Mouse (Mus musculus) NIH3T3 (cell line): ENCODE measurements around the gene Eif2b5.

ENCODE experiments used
- DNase-seq: peaks from one replicate; pipeline ENCODE4 v3.0.0-alpha.2; 2012; ENCODE audit warnings: low read depth

Eif2b5 gene

GRCm38 (mm10) chr16:20489233-20489632 is 9.4 kb upstream of the Eif2b5 start:
- no peak for DNase-seq

DNA sequence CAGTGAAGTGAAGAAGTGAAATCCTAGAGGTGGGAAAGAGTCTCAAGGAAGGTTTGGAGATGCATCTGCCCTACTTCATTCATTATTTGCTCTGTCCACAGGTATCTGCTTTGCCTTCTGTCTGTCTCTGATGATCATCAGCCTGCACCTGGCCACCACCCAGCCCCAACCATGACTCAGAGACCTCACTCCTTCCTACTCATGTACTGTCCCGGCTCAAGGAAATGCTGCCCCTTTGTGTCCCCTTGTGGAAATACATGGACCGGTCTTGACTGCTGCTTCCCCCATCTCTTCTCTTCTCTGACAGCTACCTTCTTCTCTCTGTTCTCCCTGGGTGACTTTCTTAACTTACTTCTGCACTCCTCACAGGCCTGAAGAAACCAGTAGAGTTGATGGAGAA is 8.0 kb upstream of the Eif2b5 start:
- DNase-seq = peak; percentile 78

DNA sequence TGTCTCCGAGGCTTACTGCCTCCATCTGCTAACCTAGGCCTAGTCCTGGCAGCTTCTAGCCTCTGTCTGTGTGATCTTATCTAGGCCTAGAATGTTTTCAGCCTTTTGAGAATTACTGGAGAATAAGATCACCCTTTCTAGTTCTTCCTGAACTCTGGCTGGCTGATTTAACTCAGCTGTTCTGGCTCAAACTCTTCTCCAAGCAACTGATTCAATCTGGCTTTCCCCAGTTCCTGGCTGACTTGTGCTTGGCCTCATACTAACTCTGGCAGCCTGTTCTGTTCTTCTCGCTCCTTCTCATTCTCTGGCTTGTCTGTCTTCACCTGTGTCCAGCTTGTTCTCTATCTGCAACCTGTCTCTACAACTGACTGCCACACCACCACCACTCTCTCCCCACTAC is 7.3 kb upstream of the Eif2b5 start:
- peak; percentile 59 for DNase-seq

DNA sequence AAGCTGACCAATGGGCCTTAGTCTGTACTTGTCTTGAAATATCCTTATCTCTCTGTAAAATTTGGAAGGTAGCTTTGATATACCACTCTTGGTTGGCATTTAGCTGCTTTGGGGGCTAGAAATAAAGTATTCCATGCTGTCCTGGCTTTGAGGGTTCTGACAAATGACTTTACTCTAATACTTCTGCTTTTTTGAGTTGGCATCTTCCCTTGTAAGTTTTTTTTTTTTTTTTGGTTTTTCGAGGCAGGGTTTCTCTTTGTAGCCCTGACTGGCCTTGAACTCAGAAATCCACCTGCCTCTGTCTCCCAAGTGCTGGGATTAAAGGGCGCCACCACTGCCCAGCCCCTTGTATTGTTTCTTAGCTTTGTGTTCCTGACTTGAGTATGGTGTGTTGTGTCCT is 5.2 kb upstream of the Eif2b5 start:
- DNase-seq = no peak

GRCm38 (mm10) chr16:20496671-20497600 is 1.7 kb upstream of the Eif2b5 start:
- DNase-seq = peak; percentile 89

DNA sequence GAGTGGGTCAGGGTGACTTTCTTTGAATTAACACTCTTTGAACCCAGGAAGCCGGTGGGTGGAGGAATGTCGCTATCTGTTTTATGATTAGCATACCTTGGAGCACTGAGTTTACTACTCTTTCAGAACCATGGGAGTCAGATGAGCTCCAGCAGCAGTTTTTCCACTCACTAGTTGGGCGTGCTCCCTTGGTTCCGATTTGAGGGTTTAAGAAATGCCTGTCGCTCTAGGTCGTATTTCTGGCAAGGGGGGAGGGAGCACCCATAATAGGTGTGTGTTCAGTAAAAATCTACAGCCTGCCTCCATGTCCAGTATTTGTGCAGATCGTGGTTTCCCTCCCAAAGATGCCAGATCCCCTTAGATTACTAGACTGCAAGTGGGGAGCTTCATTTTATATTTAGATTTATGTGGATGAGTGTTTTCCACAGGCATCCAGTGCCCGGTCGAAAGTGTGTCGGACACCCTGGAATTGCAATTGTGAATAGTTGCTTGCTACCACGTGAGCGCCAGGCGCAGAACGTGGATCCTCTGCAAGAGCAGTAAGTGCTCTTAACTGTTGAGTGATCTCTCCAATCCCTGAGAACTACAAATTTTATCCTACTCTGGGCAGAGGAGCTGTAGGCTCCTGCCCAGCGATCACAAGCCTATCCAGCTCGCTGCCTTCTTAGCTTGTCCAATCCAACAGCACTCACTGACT is 489 bp upstream of the Eif2b5 start:
- DNase-seq = no peak

GRCm38 (mm10) chr16:20506000-20506399 is 7.4 kb downstream of the Eif2b5 start:
- no peak for DNase-seq

- peak; percentile 62 for DNase-seq
These were observed 10.7 kb downstream of the Eif2b5 start for GRCm38 (mm10) chr16:20509349-20509748.

DNA sequence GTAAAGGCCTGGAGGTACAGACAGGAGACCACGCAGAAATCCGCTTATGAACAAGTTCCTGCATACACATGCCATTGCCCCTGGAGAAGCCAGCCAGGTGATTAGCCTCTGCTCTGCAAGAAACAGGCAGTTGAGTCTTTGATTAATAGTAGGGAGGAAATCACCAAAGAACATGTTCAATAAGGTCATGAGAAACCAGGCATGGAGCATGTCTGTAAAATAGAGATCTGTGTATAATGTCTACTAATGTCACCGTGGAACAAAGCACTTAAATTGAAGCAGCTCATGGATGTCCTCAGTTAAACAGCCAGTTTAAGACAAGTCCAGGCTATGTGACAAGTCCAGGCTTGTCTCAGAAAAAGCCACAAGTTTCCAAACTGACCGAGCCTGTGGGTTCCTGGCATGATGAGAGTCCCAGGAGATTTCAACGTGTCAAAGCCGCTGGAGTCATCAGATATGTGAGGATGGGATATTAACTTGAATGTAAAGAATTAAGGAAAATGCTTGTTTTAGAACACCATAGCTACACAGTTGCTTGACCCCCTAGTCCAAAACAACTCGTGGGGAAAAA is 12.7 kb downstream of the Eif2b5 start:
- no peak for DNase-seq

DNA sequence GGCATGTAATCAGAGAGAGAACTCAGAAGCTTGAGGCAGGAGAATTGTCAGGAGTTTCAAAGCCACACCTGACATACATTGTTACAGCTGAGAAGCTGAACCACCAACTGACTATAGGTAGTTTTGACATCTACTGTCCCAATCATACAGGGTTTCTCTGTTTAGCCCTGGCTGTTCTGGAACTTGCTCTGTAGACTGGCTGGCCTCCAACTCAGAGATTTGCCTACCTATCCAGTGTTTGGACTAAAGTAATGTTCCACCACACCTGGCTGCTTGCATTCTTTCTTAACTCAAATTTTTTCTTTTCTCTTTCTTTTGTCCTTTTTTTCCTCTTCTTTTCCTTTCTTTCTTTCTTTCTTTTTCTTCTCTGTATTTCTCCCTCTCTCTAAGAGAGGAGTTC is 17.4 kb downstream of the Eif2b5 start:
- no peak for DNase-seq

DNA sequence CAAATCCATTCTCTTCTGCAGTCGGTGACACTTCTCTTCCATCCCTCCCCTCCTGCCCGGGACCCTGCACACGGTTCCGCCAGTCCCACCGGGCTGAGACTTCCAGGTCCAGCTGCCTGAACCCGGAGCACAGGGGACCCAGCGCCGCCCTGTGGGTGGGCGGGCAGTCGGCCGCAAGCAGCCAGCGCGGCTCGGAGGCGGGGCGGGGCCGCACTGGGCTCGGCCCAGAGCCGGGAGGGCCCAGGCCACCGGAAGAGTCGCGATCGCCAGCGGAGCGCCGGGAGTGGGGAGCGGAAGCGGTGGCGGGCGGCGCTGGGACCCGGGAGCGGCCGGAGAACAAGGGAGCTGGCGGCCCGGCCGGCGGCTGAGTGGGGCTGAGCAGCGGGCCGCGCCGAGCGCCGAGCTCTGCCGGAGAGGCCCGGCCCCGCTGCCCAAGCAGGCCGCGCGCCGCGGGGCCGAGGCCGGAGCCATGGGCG is 18.1 kb downstream of the Eif2b5 start, which contains the start of gene Dvl3:
Gene Dvl3, plus strand, starts transcription at position 257 of the 476 bp plus-strand sequence.
- peak; percentile 97 for DNase-seq

GRCm38 (mm10) chr16:20517216-20517615 is 18.6 kb downstream of the Eif2b5 start:
- DNase-seq = no peak

DNA sequence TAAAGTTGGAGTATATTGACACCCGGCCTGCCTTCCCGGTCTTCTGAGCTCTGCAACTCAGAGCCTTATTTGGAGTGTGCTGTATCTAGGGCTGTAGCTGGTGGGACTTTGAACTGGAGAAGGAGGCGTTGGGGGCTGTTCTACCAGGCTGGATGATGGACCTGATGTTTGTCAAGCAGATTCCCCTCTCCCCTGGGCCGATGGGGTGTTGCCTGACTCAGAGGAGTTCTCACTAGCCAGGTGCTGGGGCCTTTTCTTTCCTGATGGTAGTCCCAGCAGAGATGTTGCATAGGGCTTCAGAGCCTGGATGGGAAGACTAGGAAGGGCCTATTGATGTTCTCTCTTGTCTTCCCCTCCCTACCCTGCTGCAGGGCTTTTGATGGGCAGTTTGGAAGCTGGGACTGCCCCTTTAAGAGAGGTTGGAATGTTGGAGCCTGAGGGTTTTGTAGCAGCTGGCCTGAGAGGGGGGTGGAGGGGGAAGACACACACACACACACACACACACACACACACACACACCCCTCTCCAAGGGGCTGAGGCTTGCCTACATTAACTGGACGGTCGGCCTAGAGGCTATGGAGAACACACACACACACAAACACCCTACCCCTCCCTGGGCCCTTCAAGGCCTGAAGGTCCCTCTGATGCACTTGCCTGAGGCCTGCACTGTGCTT is 19.2 kb downstream of the Eif2b5 start:
- peak; percentile 78 for DNase-seq

GRCm38 (mm10) chr16:20523886-20524285 is 25.3 kb downstream of the Eif2b5 start:
- no peak for DNase-seq

DNA sequence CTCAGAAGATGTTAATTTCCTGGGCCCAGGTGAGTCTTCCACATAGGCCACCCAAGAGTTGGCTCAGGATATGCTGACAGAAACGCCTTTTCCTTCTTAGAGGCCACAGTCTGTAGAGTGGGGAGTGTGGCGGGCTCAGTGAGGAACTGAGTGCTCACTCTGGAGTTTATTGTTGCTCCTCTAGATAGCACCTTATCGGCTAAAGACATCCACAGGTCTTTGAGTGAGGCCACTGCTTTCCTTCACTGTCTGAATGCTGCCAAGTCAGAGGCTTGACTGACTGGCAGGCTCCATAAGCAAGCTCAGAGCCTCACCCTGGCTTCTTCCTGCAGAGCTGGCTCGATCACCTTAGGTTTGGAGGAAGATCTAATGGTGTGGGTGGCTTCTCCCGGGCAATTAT is 30.2 kb downstream of the Eif2b5 start:
- no peak for DNase-seq

GRCm38 (mm10) chr16:20529375-20529774 is 30.8 kb downstream of the Eif2b5 start:
- no peak for DNase-seq

DNA sequence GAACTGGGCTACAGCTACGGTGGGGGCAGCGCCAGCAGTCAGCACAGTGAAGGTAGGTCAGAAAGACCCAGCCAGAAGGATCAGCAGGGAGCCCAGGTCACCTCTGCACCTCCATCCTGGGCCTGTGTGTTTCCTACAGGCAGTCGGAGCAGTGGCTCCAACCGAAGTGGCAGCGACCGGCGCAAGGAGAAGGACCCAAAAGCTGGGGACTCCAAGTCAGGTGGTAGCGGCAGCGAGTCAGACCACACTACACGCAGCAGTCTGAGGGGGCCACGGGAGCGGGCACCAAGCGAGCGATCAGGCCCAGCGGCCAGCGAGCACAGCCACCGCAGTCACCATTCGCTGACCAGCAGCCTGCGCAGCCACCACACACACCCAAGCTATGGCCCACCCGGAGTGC is 32.3 kb downstream of the Eif2b5 start:
- DNase-seq = no peak

DNA sequence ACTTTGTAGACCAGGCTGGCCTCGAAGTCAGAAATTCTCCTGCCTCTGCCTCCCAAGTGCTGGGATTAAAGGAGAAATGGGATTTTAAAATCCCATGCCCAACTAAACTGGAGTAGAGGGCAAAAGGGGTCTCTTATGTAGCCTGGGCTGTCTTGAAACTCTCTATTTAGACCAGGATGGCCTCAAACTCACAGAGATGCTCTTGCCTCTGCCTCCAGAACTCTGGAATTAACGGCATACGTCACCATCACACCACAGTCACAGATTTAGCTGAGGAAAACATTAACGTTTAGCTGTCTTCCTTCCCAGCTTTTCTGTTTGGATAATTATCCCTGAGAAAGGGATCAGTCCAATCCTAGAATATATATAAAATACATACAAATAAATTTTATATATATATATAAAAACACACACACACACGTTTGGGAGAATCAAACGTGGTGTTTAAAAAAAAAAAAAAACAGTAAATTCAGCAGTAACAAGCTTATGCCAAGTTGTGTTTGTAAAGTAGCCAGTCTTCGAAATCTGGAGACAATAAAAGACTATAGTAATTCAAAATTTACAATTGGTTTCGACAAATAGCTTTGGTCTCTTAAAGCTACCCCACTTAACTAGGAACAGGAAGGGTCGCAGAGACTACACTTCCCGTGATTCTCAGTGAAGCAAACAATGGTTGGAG is 36.1 kb downstream of the Eif2b5 start:
- no peak for DNase-seq

GRCm38 (mm10) chr16:20535296-20536080 is 36.9 kb downstream of the Eif2b5 start, which contains the start of gene Ap2m1:
Gene Ap2m1 (plus strand): TSS chr16:20535478.
- peak; percentile 100 for DNase-seq

GRCm38 (mm10) chr16:20536081-20536665 is 37.6 kb downstream of the Eif2b5 start:
- no peak for DNase-seq
